ENCODE assay signal across 8 mouse cellular contexts in genomic region chr1:176996630-176997201, GRCm38 (mm10).
DNase-seq lines count a peak whose midpoint lies in the region; ATAC-seq and TF ChIP-seq lines count a peak whose summit lies in the region.

No protein-coding gene starts in this region.

- 52% methylated on average over 16 of the region's 16 CpGs for WGBS in lung, adult 2 months
- WGBS in forebrain, embryonic 12.5 days: 15% methylated on average over 16 of the region's 16 CpGs
- WGBS in hindbrain, embryonic 15.5 days: 20% methylated on average over 16 of the region's 16 CpGs

- no peak overlapping the region for H3K4me3 ChIP-seq in lung, adult 2 months (replicated peaks; ENCODE audit: extremely low read depth, low read depth, low read length)
- no peak overlapping the region for H3K4me3 ChIP-seq in forebrain, embryonic 12.5 days (replicated peaks)
- no peak overlapping the region for H3K4me3 ChIP-seq in hindbrain, embryonic 15.5 days

- TF ChIP-seq POLR2A in lung, adult 2 months (IDR thresholded peaks at IDR 0.05; ENCODE audit: borderline replicate concordance, extremely low read depth, low read depth, low read length): no peak

- TF ChIP-seq CTCF in lung, adult 2 months (IDR thresholded peaks at IDR 0.05; ENCODE audit: insufficient read depth, low read length): no peak

- H3K36me3 ChIP-seq in forebrain, embryonic 12.5 days (replicated peaks): no peaks in the 10 kb centered on the region
- H3K36me3 ChIP-seq in hindbrain, embryonic 15.5 days: no peaks in the 10 kb centered on the region

- peaks cover 3% of the 10 kb centered on the region; the same call in 1 of the 2 replicates for H3K27me3 ChIP-seq in forebrain, embryonic 12.5 days
- no peaks in the 10 kb centered on the region for H3K27me3 ChIP-seq in hindbrain, embryonic 15.5 days

- H3K27ac ChIP-seq in forebrain, embryonic 12.5 days: peak overlapping the region; percentile 86
- H3K27ac ChIP-seq in hindbrain, embryonic 15.5 days (replicated peaks): peak overlapping the region; percentile 30

- peak; percentile 32 to 47 for DNase-seq in lung, adult 18-20 months
- DNase-seq in lung, adult 2 months: no peak
- DNase-seq in layer of hippocampus, postnatal 10 days (ENCODE audit: low spot score in 2 of 2): peak; percentile 56 to 68
- peak; percentile 71 for DNase-seq in lung, postnatal 36 days
- DNase-seq in right cerebral cortex, postnatal 36 days (ENCODE audit: low spot score in 2 of 2): peak; percentile 55 to 70
- DNase-seq in adrenal gland, postnatal 4 days (ENCODE audit: low spot score in 2 of 2): no peak

- H3K9ac ChIP-seq in forebrain, embryonic 12.5 days: 0 out of 2 replicates have a peak overlapping the region, but pooled peaks have one; percentile 39
- H3K9ac ChIP-seq in hindbrain, embryonic 15.5 days: no peak overlapping the region

- peak overlapping the region; percentile 6 for H3K4me2 ChIP-seq in forebrain, embryonic 12.5 days
- peak overlapping the region; percentile 26 for H3K4me2 ChIP-seq in hindbrain, embryonic 15.5 days

- H3K9me3 ChIP-seq in forebrain, embryonic 12.5 days: no peaks in the 10 kb centered on the region
- H3K9me3 ChIP-seq in hindbrain, embryonic 15.5 days: no peaks in the 10 kb centered on the region

- H3K4me1 ChIP-seq in lung, adult 2 months (ENCODE audit: control insufficient read depth, insufficient read depth, low read length): peaks cover 9% of the 10 kb centered on the region
- peaks cover 88% of the 10 kb centered on the region for H3K4me1 ChIP-seq in forebrain, embryonic 12.5 days
- H3K4me1 ChIP-seq in hindbrain, embryonic 15.5 days (replicated peaks): peaks cover 57% of the 10 kb centered on the region

- ATAC-seq in forebrain, embryonic 12.5 days (ENCODE audit: low FRiP score): no peak
- ATAC-seq in hindbrain, embryonic 15.5 days (ENCODE audit: low FRiP score, low read depth): no peak

Comparison
In these comparisons a context has a peak if more than half of its experiments do, and no peak if none do; other contexts are left out.
1. DNase-seq: peak in lung, adult 18-20 months (2 of 2), layer of hippocampus, postnatal 10 days (2 of 2), lung, postnatal 36 days (single experiment) and right cerebral cortex, postnatal 36 days (2 of 2); none in lung, adult 2 months (single experiment) and adrenal gland, postnatal 4 days (0 of 2).